Mouse (Mus musculus): ENCODE measurements around the gene Mov10l1. TPM values are rescaled to one million over a fixed set of nuclear protein-coding genes. Genes with fewer than 3 reads are reported as not detected.

Gene Mov10l1
- total RNA-seq, 2 experiments from 2014 or later, result 0.12 to 0.30 TPM

GRCm38 (mm10) chr15:89007781-89008180 lies 25.1 kb downstream of the Mov10l1 start:
- intact Hi-C loops (cut with DNase I), result no loop called here

GRCm38 (mm10) chr15:89016722-89017121 lies 34.0 kb downstream of the Mov10l1 start:
- intact Hi-C loops (cut with DNase I), result no loop called here
- DNase-seq, result no peak

More at GRCm38 (mm10) chr15:89007781-89008180, 25.1 kb downstream of the Mov10l1 start:
- no peak for DNase-seq

GRCm38 (mm10) chr15:89020085-89020484 lies 37.4 kb downstream of the Mov10l1 start:
- DNase-seq, result no peak
- intact Hi-C loops (cut with DNase I), result no loop called here

GRCm38 (mm10) chr15:89020492-89020891 lies 37.8 kb downstream of the Mov10l1 start:
- intact Hi-C loops (cut with DNase I), result no loop called here

GRCm38 (mm10) chr15:89044381-89044780 lies 61.7 kb downstream of the Mov10l1 start:
- no peak for DNase-seq
- intact Hi-C loops (cut with DNase I), result no loop called here

More at GRCm38 (mm10) chr15:89020492-89020891, 37.8 kb downstream of the Mov10l1 start:
- DNase-seq, result no peak

GRCm38 (mm10) chr15:89046356-89046755 lies 63.6 kb downstream of the Mov10l1 start:
- intact Hi-C loops (cut with DNase I), result no loop called here
- DNase-seq, result no peak

GRCm38 (mm10) chr15:89054666-89055065 lies 72.0 kb downstream of the Mov10l1 start:
- intact Hi-C loops (cut with DNase I), result no loop called here
- DNase-seq, result no peak

- no peak for DNase-seq
- intact Hi-C loops (cut with DNase I), result no loop called here
Measured at GRCm38 (mm10) chr15:89058736-89059135, 76.0 kb downstream of the Mov10l1 start.

GRCm38 (mm10) chr15:89059161-89059931 lies 76.6 kb downstream of the Mov10l1 start, which contains the start of gene Panx2:
Gene Panx2, plus strand, starts transcription at chr15:89059734.
- intact Hi-C loops (cut with DNase I), result no loop called here
- no peak for DNase-seq

GRCm38 (mm10) chr15:89060032-89060681 lies 77.4 kb downstream of the Mov10l1 start:
- DNase-seq, result peak; percentile 47
- intact Hi-C loops (cut with DNase I), result no loop called here

- DNase-seq, result no peak
- intact Hi-C loops (cut with DNase I), result no loop called here
Measured at GRCm38 (mm10) chr15:89060811-89061460, 78.2 kb downstream of the Mov10l1 start.

- DNase-seq, result no peak
- intact Hi-C loops (cut with DNase I), result no loop called here
Measured at GRCm38 (mm10) chr15:89061761-89062517, 79.2 kb downstream of the Mov10l1 start.

GRCm38 (mm10) chr15:89062518-89062910 lies 79.8 kb downstream of the Mov10l1 start:
- DNase-seq, result no peak
- intact Hi-C loops (cut with DNase I), result no loop called here

- intact Hi-C loops (cut with DNase I), result no loop called here
- DNase-seq, result no peak
Measured at GRCm38 (mm10) chr15:89063001-89063400, 80.3 kb downstream of the Mov10l1 start.

GRCm38 (mm10) chr15:89063536-89063935 lies 80.8 kb downstream of the Mov10l1 start:
- no peak for DNase-seq
- intact Hi-C loops (cut with DNase I), result no loop called here

GRCm38 (mm10) chr15:89064891-89065290 lies 82.2 kb downstream of the Mov10l1 start:
- DNase-seq, result no peak
- intact Hi-C loops (cut with DNase I), result no loop called here

GRCm38 (mm10) chr15:89067609-89068008 lies 84.9 kb downstream of the Mov10l1 start:
- intact Hi-C loops (cut with DNase I), result no loop called here
- DNase-seq, result no peak

- intact Hi-C loops (cut with DNase I), result no loop called here
- DNase-seq, result no peak
Measured at GRCm38 (mm10) chr15:89068226-89068625, 85.5 kb downstream of the Mov10l1 start.

GRCm38 (mm10) chr15:89069336-89069840 lies 86.7 kb downstream of the Mov10l1 start:
- no peak for DNase-seq
- intact Hi-C loops (cut with DNase I), result no loop called here

GRCm38 (mm10) chr15:89070606-89071005 lies 87.9 kb downstream of the Mov10l1 start:
- DNase-seq, result no peak
- intact Hi-C loops (cut with DNase I), result no loop called here
